Mouse (Mus musculus) cerebellum, adult 18-20 months (tissue): Measurements from ENCODE around the gene Vti1b.
"Not testable (repeated sequence)": the region's sequence is repeated elsewhere in the genome, so short reads cannot be mapped to it uniquely, and the experiment has no call there.

Experiments
- DNase-seq, 2 experiments: peaks; one replicate each; pipeline ENCODE4 v3.0.0; 2021

Vti1b gene

GRCm38 (mm10) chr12:79172019-79172941 is at the start of gene Vti1b:
Gene Vti1b, minus strand, starts transcription at chr12:79172667.
- DNase-seq = peak; percentile 92

- no peak for DNase-seq
Measured at GRCm38 (mm10) chr12:79217511-79217910, 45.0 kb upstream of the Vti1b start.

- DNase-seq = no peak
Measured at GRCm38 (mm10) chr12:79211447-79211846, 39.0 kb upstream of the Vti1b start.

- peak; percentile 60 to 66 for DNase-seq
Measured at GRCm38 (mm10) chr12:79208703-79209464, 36.4 kb upstream of the Vti1b start, which contains the start of gene Rdh12. Gene Rdh12, plus strand, starts transcription at chr12:79208914.

GRCm38 (mm10) chr12:79201882-79202281 is 29.4 kb upstream of the Vti1b start:
- DNase-seq = no peak

- no peak for DNase-seq
Measured at GRCm38 (mm10) chr12:79197105-79197504, 24.6 kb upstream of the Vti1b start.

- peak; percentile 73 to 76 for DNase-seq
Measured at GRCm38 (mm10) chr12:79193441-79193840, 21.0 kb upstream of the Vti1b start.

- no peak for DNase-seq
Measured at GRCm38 (mm10) chr12:79192193-79192592, 19.7 kb upstream of the Vti1b start, which contains the start of gene Rdh11. Gene Rdh11, minus strand, starts transcription at chr12:79192293.

- peak; percentile 73 to 81 for DNase-seq
Measured at GRCm38 (mm10) chr12:79191701-79192100, 19.2 kb upstream of the Vti1b start.

GRCm38 (mm10) chr12:79190931-79191673 is 18.6 kb upstream of the Vti1b start:
- DNase-seq = peak; percentile 62 to 83

GRCm38 (mm10) chr12:79185160-79185559 is 12.7 kb upstream of the Vti1b start:
- DNase-seq = not testable (repeated sequence)

- DNase-seq = no peak
Measured at GRCm38 (mm10) chr12:79175998-79176397, 3.5 kb upstream of the Vti1b start.

- DNase-seq = peak in 1 of 2 experiments; percentile 6
Measured at GRCm38 (mm10) chr12:79173721-79174120, 1.3 kb upstream of the Vti1b start.

GRCm38 (mm10) chr12:79171269-79171995 is 1.0 kb downstream of the Vti1b start:
- DNase-seq = peak in 1 of 2 experiments; percentile 4

GRCm38 (mm10) chr12:79170421-79170820 is 2.0 kb downstream of the Vti1b start:
- no peak for DNase-seq

- no peak for DNase-seq
Measured at GRCm38 (mm10) chr12:79169173-79169572, 3.3 kb downstream of the Vti1b start.

- no peak for DNase-seq
Measured at GRCm38 (mm10) chr12:79162876-79163275, 9.6 kb downstream of the Vti1b start.

- no peak for DNase-seq
Measured at GRCm38 (mm10) chr12:79149653-79150052, 22.8 kb downstream of the Vti1b start.

- DNase-seq = no peak
Measured at GRCm38 (mm10) chr12:79141384-79141783, 31.1 kb downstream of the Vti1b start.

GRCm38 (mm10) chr12:79140811-79141210 is 31.7 kb downstream of the Vti1b start:
- DNase-seq = no peak

GRCm38 (mm10) chr12:79139417-79139816 is 33.0 kb downstream of the Vti1b start:
- no peak for DNase-seq

- no peak for DNase-seq
Measured at GRCm38 (mm10) chr12:79138999-79139398, 33.5 kb downstream of the Vti1b start.
